Mouse (Mus musculus) common myeloid progenitor, adult 5-6 weeks (primary cell): ENCODE measurements around the gene Slc12a8. TPM values are rescaled to one million over a fixed set of nuclear protein-coding genes. Genes with fewer than 3 reads are reported as not detected.

ENCODE experiments used
- ATAC-seq: replicated peaks from 2 replicates; pipeline ENCODE4 v1.8.0; 2016; ENCODE audit warnings: low read depth, mild to moderate bottlenecking, moderate TSS enrichment, inconsistent platforms; ENCODE audit not compliant: poor library complexity, severe bottlenecking
- total RNA-seq: library from RNA; stranded (forward); fragments of 200-1000, 187-1606 nt; gene quantifications from 2 replicates; pipeline ENCODE4 v1.2.3, GENCODE M21; 2017

Gene Slc12a8
- total RNA-seq, 1 experiment from 2014 or later: not detected

- no peak for ATAC-seq
Measured at GRCm38 (mm10) chr16:33606691-33607532, 89.8 kb downstream of the Slc12a8 start.

GRCm38 (mm10) chr16:33609554-33609953 is 92.4 kb downstream of the Slc12a8 start:
- no peak for ATAC-seq

GRCm38 (mm10) chr16:33610466-33610865 is 93.3 kb downstream of the Slc12a8 start:
- no peak for ATAC-seq

GRCm38 (mm10) chr16:33611291-33611690 is 94.2 kb downstream of the Slc12a8 start:
- no peak for ATAC-seq

- ATAC-seq: no peak
Measured at GRCm38 (mm10) chr16:33612056-33612770, 95.1 kb downstream of the Slc12a8 start.

GRCm38 (mm10) chr16:33615986-33616385 is 98.9 kb downstream of the Slc12a8 start:
- no peak for ATAC-seq

- no peak for ATAC-seq
Measured at GRCm38 (mm10) chr16:33621836-33622235, 104.7 kb downstream of the Slc12a8 start.

GRCm38 (mm10) chr16:33624586-33624985 is 107.5 kb downstream of the Slc12a8 start:
- ATAC-seq: no peak

- no peak for ATAC-seq
Measured at GRCm38 (mm10) chr16:33629539-33629938, 112.4 kb downstream of the Slc12a8 start.

GRCm38 (mm10) chr16:33635836-33636595 is 118.9 kb downstream of the Slc12a8 start:
- no peak for ATAC-seq

GRCm38 (mm10) chr16:33641779-33642178 is 124.7 kb downstream of the Slc12a8 start:
- no peak for ATAC-seq

GRCm38 (mm10) chr16:33653116-33653515 is 136.0 kb downstream of the Slc12a8 start:
- no peak for ATAC-seq

GRCm38 (mm10) chr16:33655443-33655842 is 138.3 kb downstream of the Slc12a8 start:
- ATAC-seq: no peak

- ATAC-seq: 0 out of 2 replicates have a peak, but pooled peaks have one; percentile 25
Measured at GRCm38 (mm10) chr16:33657191-33657590, 140.1 kb downstream of the Slc12a8 start.

GRCm38 (mm10) chr16:33658121-33658520 is 141.0 kb downstream of the Slc12a8 start:
- no peak for ATAC-seq

- no peak for ATAC-seq
Measured at GRCm38 (mm10) chr16:33659521-33659920, 142.4 kb downstream of the Slc12a8 start.

GRCm38 (mm10) chr16:33660125-33660524 is 143.0 kb downstream of the Slc12a8 start:
- no peak for ATAC-seq

- no peak for ATAC-seq
Measured at GRCm38 (mm10) chr16:33662841-33663240, 145.7 kb downstream of the Slc12a8 start.

- no peak for ATAC-seq
Measured at GRCm38 (mm10) chr16:33666226-33666625, 149.1 kb downstream of the Slc12a8 start.

- ATAC-seq: no peak
Measured at GRCm38 (mm10) chr16:33666985-33667538, 149.9 kb downstream of the Slc12a8 start.
